Mouse (Mus musculus) kidney, adult 11 months (tissue): ENCODE results near the gene Gm48551.

Experiments
- DNase-seq: peaks from one replicate; pipeline ENCODE4 v3.0.0; 2022

The Gm48551 gene

DNA sequence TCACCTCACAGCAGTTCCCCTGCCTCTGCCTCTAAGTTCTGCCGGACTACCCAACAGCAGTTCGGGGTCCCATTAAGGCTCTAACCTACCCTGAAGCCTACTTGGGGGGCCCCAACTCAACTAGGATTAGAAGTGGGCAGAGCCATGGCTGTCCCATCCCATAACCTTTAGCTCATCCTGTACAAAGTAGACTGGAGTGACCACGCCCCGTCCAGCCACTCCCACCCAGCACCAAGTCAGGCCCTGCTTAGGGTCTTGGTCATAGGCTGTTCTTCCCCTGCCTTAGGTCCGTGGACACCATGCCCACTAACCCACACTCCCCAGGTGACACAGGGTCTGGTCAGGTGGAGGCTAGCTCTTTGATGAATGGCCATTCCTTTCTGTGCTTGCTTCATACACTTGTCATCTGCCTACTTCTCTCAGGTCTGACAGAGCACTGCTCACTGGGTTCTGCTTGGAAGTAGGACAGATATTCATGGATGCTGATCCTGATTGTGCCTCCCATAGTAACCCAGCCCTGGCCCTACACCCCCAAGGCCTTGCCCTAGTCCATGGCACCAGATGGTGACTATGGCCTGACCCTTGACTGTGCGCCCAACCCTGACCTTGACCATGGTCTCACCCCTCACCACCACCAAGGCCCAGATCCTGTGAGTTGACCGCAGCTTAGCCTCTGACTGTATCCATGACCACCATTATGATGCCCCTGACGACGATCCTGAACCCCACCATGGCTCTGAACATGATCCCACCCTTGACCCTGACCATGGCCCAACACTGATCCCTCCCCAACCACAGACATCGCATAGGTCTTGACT is 35.1 kb downstream of the Gm48551 start:
- DNase-seq, result peak; percentile 13

DNA sequence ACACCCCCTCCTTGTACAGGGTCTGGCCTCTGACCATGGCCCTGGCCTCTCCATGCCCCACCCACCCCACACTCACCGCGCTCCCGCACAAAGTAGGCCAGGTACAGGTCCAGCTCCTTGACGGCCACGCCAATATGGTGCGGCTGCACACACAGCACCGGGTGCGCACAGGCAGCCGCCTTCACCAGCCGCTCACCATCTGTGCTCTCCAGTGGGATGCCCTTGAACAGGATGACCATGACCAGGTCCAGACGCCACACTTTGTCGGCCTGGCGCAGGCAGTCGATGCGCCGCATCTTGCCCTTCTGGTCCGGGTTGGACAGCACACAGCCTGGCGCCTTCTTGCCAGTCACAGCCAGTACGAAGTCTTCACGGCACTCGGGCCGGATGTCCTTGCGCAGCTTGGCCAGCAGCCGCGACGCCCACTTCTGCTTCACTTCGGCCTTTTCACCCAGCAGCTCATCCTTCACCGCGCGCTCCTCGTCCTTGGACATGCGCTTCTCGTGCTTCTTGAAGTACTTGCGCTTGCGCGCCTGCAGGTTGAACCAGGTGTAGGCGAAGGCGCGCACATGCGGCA is 36.0 kb downstream of the Gm48551 start:
- no peak for DNase-seq

DNA sequence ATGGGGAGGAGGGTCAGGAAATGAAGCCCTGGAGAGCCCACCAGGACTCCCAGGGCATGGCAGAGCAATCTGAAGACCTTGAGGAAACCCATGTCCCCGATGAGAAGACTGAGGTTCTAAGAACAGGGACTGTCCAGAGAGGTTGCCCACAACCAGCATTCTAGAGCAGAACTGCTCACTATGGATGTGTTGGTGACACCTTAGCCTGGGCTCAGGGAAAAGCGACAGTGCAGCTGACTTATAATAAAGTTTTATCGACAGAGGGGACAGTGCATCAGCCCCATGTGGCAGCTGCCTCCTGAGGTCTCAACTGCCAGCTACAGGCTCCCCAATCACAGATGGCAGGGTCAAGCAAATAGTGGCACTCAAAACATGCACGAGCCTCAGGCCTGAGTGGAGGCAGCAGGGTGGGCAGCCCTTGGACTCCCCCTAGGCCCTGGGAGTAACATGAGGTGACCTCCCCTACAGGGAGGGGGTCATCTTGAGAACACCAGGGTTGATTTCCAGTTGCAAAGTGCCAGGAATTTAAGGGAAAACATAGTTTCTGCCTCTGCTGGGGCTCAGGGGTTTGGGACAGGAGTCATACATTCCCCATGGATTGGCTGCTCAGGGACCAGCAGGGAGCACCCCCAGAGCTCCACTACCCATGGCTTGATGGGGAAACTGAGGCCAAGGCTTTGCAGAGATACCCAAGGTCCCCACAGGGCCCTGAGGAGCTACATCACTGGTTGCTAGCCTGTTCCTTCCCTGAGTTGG is 37.0 kb downstream of the Gm48551 start:
- DNase-seq, result no peak

DNA sequence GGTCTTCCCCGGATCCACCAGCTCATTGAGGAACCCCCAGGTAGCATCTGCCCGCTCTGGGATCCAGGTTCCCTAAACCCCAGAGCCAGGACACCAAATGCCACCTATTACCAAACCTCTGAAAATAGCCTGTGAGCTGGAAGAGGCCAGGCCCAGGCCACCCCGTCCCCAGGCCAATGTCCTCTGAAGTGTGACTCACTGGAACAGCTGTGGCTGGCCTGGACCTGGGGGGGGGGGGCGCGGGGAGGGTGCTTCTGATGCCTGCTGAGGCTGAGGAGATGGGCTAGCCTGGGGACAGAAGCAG is 37.5 kb downstream of the Gm48551 start:
- peak; percentile 35 for DNase-seq

DNA sequence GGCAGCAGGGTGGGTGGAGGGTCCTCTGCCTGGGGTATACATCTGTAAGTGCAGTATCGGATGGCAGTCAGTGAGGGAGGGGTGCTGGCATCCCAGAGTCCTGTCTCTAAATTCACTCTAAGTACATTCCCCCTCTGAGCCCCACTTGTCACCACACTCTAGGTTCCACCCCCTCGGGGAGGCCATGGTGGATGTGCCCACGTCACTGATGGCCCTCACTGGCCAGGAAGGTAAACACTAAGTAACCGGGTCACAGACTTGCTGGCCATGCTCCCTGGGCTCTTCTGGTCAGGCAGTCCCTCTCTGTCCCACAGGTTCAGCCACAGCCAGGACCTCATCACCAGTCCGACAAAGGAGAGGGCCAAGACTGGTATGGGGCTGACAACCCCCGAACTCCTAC is 37.9 kb downstream of the Gm48551 start:
- peak; percentile 32 for DNase-seq

DNA sequence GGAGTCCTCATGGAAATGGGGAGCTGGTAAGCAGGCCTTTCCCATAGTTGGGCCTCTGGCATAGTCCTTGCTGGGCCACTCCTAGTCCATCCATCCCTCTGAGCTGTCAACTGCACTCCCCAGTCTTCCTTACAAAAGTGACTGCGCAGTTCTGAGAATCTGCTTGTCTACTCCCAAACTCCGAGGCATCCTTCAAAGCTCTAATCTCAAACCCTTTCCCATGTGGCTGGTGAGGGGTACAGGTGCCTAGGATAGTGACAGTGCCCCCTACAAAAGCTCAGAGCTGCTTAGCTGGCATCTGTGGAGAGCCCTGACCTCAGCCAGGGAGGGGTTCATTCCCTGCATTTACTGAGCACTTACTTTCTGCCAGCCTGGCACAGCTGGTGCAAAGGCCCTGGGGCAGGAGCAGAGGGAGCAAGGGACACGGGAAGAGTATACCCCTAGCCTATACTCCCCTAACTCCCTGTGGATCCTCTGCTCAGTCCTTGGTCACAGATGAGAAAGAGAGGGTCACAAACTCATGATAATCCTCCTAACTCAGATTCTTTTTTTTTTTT is 38.5 kb downstream of the Gm48551 start:
- DNase-seq, result peak; percentile 11

DNA sequence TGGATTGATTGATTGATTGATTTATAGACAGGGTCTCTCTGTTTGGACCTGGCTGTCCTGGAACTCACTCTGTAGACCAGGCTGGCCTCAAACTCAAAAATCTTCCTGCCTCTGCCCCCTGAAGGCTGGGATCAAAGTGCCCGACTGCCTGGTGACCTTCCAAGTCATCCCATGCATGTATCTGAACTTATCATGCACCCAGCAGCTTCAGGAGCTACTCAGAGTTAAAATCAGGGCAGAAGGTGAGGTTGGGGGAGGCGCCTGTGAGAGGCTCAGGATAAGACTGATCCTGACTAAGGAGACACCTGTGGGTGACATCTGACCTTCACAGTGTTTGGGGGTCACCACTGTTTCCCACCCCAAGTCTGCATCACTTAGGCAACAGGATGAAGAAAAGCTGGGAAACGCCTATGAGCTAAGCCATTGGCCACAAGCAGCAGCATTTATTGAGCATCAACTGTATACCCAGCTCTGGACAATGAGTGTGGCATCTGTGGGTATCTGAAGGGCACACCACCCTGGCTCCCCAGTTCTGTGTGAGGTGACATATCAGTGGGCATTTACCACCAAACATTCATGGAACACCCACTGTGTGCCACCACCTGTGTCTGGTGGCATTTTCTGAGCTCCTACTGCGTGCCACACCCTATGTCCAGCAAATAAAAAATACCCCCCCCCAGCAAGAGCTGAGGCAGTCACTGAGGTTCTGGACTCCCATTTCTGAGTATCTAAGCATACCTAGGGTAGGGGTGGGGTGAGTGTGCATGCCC is 39.4 kb downstream of the Gm48551 start:
- DNase-seq, result peak; percentile 16

DNA sequence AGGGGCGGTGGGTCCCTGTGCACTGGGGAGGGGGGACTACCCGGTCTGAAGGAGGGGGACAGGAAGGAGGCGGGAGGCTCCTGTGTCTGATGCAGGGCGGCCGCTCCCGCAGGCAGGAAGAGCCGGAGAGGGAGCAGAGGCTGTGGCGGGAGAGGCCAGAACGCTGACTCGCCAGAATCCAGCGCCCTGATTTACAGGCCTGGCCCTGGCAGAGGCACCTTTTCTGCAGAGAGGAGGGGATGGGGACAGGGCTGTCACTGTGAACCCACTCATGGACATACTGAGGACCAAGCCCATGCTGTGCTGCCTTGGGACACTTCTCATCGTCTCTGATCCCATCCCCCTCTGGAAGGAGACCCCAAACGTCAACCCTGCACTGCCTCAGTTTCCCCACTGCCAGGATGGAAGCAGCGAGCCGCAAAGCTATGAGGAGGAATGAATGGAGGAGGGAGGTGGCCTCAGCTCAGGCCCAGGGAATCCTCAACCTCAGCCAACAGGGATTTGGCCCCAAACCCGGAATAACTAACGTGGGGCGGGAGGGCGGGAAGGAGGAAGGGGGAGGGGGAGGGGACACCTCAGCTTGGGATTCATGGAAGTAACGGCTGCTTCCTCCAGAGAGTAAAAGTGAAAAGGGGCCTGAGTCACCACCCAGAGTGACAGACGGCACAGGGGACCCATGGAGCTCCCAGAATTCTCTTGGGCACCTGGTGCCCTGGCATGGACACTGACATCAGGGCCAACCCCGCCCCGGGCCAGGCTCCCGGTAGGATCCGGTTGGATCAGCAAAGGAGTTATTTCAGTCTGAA is 40.2 kb downstream of the Gm48551 start:
- DNase-seq, result peak; percentile 84

DNA sequence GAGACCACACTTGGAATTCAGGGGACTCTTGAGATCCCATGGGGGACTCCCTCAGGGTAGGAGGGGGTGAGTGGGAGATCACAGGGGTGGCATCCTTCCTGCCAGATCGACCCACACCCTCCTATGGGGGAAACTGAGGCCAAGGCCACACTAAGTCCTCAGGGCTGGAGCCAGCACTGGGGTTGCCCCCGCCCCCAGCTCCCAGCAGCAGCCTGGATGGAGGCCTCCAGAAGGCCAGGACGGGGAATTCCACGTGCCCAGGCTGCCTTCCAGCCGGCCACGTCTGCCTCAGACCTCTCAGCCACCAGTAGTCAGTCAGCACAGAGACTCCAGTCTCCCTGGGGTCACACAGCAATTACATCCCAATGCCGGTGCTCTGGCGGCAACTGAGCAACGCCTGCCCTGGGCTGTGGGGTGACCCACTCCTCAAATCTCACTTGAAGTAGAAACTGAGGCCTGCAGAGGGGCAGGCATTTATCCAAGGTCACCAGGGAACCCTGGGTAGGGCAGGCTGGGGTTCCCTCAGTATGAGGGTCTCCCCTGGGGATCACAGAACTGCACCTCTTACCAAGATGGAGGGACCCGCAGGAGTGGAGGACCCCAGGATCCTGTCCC is 41.1 kb downstream of the Gm48551 start:
- DNase-seq, result peak; percentile 73

DNA sequence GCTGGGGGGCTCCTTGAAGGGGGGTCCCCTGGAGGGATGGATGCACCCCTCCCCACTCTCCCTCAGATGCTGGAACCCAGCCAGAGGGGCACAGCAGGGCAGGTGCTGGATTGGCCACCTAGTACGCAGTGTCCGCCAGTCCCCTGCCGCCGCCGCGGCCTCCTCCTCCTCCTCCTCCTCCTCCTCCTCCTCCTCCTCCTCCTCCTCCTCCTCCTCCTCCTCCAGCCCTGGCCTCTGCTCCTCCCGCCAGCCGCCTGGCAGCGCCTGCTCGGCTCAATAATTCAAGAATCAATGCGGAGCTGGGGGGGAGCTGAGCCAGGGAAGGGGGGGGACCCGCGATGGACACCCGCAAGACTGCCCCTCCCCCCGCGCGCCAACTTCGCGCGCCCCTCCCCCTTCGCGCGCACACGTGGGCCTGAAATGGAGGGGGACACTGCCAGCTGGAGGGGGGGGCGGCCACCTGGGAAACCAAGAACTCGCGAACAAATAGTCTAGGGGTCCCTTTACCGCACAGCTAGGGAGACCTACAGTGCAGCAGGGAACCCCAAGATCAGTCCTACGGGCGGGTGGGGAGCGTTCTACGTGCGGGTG is 41.9 kb downstream of the Gm48551 start:
- peak; percentile 42 for DNase-seq

DNA sequence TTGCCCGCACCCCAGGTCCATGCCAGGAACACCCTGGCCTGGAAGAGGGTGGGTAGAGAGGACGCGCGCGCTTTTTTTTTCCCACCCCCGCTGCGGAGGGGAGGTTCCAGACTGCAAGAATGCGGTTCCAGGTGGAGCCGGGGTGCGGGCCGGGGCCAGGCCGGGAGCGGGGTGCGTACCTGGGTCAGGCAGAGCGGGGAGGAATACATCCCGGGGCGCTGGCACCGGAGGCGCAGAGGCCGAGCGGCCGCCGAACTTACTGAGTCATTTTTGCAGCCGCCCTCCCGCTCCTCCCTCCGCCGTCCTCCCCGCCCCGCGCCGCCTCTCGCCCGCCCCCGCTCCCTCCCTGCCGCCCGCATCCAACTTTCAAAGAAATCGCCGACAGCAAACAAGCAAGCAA is 42.6 kb downstream of the Gm48551 start:
- DNase-seq, result peak; percentile 66

DNA sequence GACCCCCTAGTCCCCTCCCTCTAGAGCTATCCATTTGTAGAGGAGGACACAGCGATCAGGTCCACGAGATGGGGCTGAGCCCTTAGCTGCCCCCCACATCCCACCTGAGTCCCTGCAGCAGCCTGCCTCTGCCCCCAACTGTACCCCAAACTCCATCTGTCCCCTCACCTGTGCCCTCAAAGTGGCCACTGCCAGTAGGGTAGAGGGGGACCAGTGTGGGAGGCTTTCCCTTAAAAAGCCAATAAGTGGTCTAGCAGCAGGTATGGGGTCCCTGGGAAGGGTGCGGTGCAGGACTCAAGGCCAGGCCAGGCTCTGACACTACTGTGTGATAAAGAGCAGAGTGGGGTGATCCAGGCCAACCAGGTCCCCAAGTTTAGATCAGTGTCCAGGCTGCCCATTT is 43.1 kb downstream of the Gm48551 start:
- no peak for DNase-seq

DNA sequence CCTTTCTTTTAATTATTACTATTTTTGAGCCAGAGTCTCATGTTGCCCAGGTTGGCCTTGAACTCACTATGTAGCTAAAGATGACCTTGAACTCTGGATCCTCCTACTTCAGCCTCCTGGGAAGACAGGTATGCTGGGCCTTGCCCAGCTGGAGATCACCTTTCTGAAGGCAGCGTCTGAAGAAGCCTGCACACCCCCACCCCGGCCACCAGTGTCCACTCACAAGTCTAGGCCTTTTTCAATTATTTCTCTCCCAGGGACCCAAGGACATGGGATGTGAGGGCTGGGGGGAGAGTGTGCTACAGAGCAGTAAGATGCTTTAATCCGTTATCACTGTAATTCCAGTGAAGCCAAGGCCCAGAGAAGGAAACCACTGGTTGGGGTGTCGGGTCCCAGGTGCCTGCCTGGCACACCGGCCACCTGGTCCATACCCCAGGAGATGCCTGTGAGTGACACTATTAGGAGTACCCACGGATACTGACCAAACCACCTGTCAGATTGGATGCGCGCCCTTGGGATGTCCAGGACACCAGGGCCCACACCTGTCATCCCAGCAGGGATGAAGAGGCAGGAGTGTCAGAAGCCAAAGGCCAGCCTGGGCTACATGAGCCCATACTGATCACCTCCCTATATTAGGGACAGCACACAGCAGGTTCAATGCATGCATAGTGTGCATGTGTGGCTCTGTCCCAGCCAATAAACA is 43.7 kb downstream of the Gm48551 start:
- DNase-seq, result peak; percentile 36

DNA sequence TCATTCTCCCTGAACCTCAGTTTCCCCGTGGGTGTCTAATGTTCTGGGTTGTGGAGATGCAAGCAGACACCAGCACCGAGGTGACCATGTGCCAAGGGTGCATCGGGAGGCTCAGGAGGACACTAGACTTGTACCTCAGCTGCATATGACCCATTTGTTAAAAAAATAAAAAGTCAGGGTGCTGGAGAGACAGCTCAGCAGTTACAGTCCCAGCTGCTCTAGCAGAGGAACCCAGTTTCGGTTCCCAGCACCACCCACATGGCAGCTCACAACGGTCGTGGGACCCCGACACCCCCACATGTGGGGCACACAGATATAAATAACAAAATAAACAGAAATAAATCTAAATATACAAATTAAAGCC is 44.2 kb downstream of the Gm48551 start:
- peak; percentile 19 for DNase-seq

DNA sequence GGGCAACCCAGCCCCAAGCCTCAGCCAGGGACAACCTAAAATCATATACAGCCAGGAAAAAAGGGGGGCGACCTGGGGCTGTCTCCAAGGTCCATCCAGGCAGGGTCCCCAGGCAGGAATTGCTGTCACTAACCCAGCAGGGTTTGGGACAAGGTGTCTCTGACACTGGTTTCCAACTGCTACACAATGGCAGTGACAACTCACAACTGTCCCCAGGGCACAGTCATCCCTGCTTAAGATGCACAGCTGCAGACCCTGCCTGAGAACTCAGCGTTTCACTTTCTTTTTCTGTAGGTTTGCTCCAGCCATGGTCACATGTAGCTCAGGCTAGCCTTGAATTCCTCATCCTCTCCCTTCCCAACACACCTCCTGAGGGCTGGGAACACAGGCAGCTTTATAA is 44.8 kb downstream of the Gm48551 start:
- no peak for DNase-seq

DNA sequence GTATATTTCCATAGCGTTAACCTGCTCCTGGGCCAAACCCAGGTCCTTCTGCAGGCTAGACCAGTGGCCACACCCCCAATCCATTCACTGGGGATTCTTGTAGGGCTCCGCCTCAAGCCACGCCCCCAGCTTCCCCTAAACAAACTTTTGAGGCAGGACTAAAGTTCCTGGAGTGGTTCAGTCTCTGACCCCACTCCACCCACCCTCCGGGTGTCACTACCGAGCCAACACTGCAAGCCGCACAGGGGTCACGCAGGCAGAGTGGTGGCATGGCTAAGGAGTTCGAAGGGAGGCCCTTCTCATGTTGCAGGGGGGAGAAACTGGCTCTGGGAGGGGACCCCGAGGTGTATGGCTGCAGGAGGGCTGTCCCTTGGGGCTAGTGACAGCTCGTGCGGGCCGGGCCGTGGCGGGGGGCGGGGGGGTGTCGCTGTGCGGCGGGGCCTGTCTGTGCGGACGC is 45.4 kb downstream of the Gm48551 start:
- DNase-seq, result peak; percentile 95

DNA sequence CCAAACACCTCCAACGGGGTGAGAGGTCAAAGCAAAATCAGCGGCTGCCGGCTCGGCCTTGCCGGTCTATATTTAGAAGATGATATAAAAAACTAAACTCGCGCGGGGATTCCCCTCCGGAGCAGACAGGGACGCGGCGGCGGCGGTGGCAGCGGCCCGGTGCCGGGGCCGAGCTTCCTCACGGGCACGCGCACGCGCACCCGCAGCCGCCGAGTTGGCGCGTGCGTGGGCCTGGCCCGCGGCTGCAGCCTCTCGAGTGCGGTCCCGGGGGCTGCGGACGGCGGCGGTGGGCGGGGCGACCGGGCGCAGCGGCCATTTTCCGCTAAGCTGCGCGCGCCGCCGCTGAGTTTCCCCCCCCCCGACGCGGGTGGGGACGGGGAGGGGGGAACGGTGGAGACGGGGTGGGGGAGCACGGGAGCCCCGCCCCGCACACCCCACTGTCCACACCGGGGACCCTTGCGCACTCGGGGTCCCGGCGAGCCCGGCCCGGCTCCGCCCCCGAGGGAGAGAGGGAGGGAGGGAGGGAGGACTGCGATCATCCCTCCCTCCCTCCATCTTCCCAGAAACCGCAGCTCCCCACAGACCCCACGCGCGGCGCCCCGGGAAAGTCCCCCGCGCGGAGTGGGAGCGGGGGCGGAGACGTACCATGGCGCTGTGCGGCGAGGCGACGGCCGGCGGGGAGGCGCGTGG is 46.0 kb downstream of the Gm48551 start:
- DNase-seq, result peak; percentile 83

DNA sequence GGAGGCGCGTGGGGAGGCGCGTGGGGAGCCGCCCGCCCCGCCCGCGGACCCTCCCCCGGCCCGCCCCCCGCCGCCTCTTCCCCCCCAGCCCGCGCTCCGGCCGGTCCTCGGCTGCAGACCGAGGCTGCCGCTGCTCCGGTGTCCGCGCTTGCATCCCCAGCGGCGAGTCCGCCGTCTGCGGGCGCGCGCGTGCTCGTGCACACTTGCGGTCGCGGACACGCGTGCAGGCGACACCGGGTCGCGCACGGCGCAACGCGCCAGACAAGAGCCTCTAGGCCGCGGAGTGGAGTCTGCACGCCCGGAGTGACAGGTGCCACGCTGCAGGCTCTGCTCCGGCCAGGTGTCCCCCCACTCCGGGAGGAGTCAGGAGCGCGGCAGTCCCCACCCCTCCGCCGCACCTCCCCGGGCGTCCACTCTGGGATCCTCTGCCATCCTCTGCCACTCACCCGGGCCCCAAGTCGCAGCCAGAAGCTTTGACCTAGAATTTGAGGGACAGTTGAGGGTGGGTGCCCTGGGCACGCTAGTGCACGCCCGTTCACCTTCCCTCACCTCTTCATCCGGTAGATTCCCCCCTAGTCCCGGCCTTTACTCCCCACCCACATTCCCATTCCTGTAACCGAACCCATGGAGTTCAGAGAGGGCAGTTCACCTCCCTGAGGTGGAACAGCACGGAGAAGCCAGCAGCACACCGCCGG is 46.7 kb downstream of the Gm48551 start:
- peak; percentile 80 for DNase-seq

DNA sequence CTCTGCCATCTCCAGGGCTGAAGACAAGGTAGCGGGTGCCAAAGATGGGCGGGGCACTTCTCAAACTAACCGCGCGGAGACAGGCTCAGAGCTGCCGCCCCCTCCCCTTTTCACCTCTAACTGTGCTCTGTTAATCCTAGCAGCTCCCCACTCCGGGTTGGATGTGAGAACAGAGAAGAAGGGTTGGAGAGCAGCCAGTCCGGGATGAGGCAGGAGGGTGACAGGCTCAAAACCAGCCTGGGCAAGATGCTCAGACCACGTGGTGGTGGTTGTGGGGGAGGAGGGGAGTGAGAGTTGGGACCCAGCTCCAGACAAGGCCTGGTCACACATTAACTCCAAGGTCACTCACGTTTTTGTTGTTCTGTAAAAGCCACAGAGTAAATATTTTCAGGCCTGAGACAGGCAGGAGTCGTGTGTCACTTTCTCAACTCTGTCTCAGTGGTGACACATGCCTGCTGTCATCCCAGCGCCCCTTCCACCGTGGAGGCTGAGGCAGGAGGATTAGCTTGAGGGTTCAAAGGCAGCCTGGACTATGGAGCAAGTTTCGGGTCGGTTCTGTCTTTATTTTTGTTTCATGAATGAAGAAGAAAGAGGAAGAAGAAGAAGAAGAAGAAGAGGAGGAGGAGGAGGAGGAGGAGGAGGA is 47.4 kb downstream of the Gm48551 start:
- peak; percentile 93 for DNase-seq
